Mouse (Mus musculus): ENCODE measurements around the gene Haao. TPM values are rescaled to one million over a fixed set of nuclear protein-coding genes. Genes with fewer than 3 reads are reported as not detected.

The Haao gene
- polyA plus RNA-seq, 1 experiment from 2014 or later: 0.94 TPM

DNA sequence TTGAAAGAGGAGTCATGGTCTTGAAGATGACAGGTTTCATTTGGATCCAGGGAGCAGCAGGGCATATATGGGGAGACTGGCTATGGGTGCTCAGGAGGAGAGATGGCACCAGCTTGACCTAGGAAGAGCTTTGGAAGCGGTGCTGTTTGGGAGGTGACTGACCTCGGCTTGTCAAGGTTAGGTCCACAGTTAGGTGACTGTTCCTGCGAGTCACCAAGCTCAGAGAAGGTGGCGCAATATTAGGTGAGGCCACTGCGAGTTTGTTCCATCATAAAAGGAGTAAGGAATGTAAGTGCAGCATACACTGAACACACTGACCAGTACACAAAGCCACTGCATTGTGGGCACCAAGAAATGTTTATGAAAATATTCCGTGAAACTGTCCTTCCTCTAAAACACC lies 61.3 kb downstream of the Haao start:
- no peak overlapping the region for H3K9ac ChIP-seq (replicated peaks)
- H3K4me3 ChIP-seq (replicated peaks): no peak overlapping the region
- H3K27me3 ChIP-seq: no peaks in the 10 kb centered on the region
- H3K4me2 ChIP-seq: no peak overlapping the region
- H3K4me1 ChIP-seq (replicated peaks): no peaks in the 10 kb centered on the region; the same call in 1 of the 2 replicates
- WGBS: 96% methylated on average over 6 of the region's 6 CpGs
- H3K36me3 ChIP-seq: peaks cover 50% of the 10 kb centered on the region
- no peak overlapping the region for H3K27ac ChIP-seq
- H3K9me3 ChIP-seq: no peaks in the 10 kb centered on the region
- no peak for ATAC-seq (ENCODE audit: insufficient number of reproducible peaks, insufficient read depth, low FRiP score, low TSS enrichment, low read depth)

DNA sequence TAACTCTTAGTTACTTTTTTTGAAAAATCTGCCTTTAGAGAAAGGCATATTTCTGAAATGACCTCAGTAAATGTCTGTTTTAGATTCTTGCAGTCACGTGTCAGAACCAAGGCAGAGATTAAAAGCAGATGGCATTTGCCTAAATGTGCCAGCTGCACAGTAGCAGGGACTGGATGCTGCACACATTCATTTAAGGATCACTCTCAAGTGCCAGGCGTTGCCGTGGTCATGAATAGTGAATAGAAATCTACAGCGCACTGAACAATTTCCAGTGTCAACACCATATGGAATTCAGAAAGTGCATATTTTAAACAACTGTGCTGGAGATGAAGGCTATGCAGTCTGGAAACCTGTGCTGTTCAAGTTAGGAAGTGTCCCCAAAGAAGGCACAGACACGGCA lies 65.0 kb downstream of the Haao start:
- no peak overlapping the region for H3K4me3 ChIP-seq (replicated peaks)
- no peak for ATAC-seq (ENCODE audit: insufficient number of reproducible peaks, insufficient read depth, low FRiP score, low TSS enrichment, low read depth)
- peaks cover 46% of the 10 kb centered on the region for H3K36me3 ChIP-seq
- 48% methylated on average over 5 of the region's 5 CpGs for WGBS
- no peaks in the 10 kb centered on the region for H3K9me3 ChIP-seq
- H3K4me1 ChIP-seq (replicated peaks): no peaks in the 10 kb centered on the region; the same call in 1 of the 2 replicates
- H3K4me2 ChIP-seq: no peak overlapping the region
- H3K27ac ChIP-seq: peak overlapping the region; percentile 50; the same call in 1 of the 2 replicates
- H3K9ac ChIP-seq (replicated peaks): no peak overlapping the region
- H3K27me3 ChIP-seq: no peaks in the 10 kb centered on the region

Other genes with a start within 250 kb of the Haao start
- gene Kcng3, start 216.1 kb downstream of the Haao start, polyA plus RNA-seq (2016; fragmentation: Nextera tagmentation; extraction: Ambion mirVana): not detected in 2 replicates
- gene Mta3, start 141.8 kb downstream of the Haao start, polyA plus RNA-seq (2016; fragmentation: Nextera tagmentation; extraction: Ambion mirVana): 46.2 and 49.8 TPM in 2 replicates

Data from limb, embryonic 12.5 days (tissue).